Mouse (Mus musculus) small intestine, adult 2 months (tissue): ENCODE measurements around the gene Lamp1.

ENCODE experiments used
- CTCF ChIP-seq: fragments of 200-500 bp; IDR thresholded peaks from 2 replicates; pipeline ENCODE4 v1.5.1; 2012; ENCODE audit warnings: low read depth, mild to moderate bottlenecking, control low read depth, inconsistent platforms, low read length, moderate library complexity, mixed read lengths; ENCODE audit not compliant: insufficient replicate concordance, insufficient read length; ENCODE audit errors: extremely low read depth
- POLR2A ChIP-seq: fragments of 200-500 bp; IDR thresholded peaks from 2 replicates; pipeline ENCODE4 v1.6.1; 2012; ENCODE audit warnings: low read depth, mild to moderate bottlenecking, control low read depth, inconsistent platforms, low read length, moderate library complexity

GRCm38 (mm10) chr8:13187229-13187628 lies 28.3 kb downstream of the Lamp1 start:
- TF ChIP-seq CTCF (no peak), POLR2A (no peak)
